Mouse (Mus musculus): ENCODE data around the gene Slc25a44. TPM values are rescaled to one million over a fixed set of nuclear protein-coding genes. Genes with fewer than 3 reads are reported as not detected.

Gene Slc25a44
- total and polyA plus RNA-seq, 3 experiments, result 11.9 to 19.1 (median 14.6) TPM

GRCm38 (mm10) chr3:88363700-88364099 lies 61.2 kb downstream of the Slc25a44 start:
- no peak overlapping the region for H3K9ac ChIP-seq (ENCODE audit: low read depth, low read length)
- H3K36me3 ChIP-seq (ENCODE audit: control insufficient read depth, insufficient read depth, low read length), result no peaks in the 10 kb centered on the region
- no peak overlapping the region for H3K27ac ChIP-seq
- H3K4me3 ChIP-seq, result no peak overlapping the region
- 37% methylated on average over 4 of the region's 4 CpGs for WGBS
- H3K27me3 ChIP-seq (ENCODE audit: control insufficient read depth, insufficient read depth, low read length), result no peaks in the 10 kb centered on the region
- no peak for TF ChIP-seq POLR2A (IDR thresholded peaks at IDR 0.05; ENCODE audit: insufficient read depth, low read depth, low read length)
- no peak for TF ChIP-seq CTCF (IDR thresholded peaks at IDR 0.05)
- TF ChIP-seq EP300 (IDR thresholded peaks at IDR 0.05; ENCODE audit: insufficient read depth, low read depth, low read length), result no peak
- no peaks in the 10 kb centered on the region for H3K79me2 ChIP-seq (replicated peaks; ENCODE audit: control insufficient read depth, insufficient read depth, low read length)
- intact Hi-C loops (cut with DNase I), result no loop called here
- peaks cover 2% of the 10 kb centered on the region; the same call in 1 of the 2 replicates for H3K4me1 ChIP-seq (ENCODE audit: control insufficient read depth, insufficient read depth, low read length)
- no peak for DNase-seq

- Histone ChIP-seq H3K27me3 (ENCODE audit: control insufficient read depth, insufficient read depth, low read length) (no peaks in the 10 kb centered on the region), H3K27ac (no peak overlapping the region), H3K79me2 (replicated peaks; ENCODE audit: control insufficient read depth, insufficient read depth, low read length) (no peaks in the 10 kb centered on the region), H3K4me3 (no peak overlapping the region), H3K9ac (ENCODE audit: low read depth, low read length) (no peak overlapping the region), H3K4me1 (ENCODE audit: control insufficient read depth, insufficient read depth, low read length) (peaks cover 2% of the 10 kb centered on the region; the same call in 1 of the 2 replicates), H3K36me3 (ENCODE audit: control insufficient read depth, insufficient read depth, low read length) (no peaks in the 10 kb centered on the region)
- no peak for DNase-seq
- WGBS, result 90% methylated on average over 2 of the region's 2 CpGs
- TF ChIP-seq POLR2A (IDR thresholded peaks at IDR 0.05; ENCODE audit: insufficient read depth, low read depth, low read length), result no peak
- no peak for TF ChIP-seq EP300 (IDR thresholded peaks at IDR 0.05; ENCODE audit: insufficient read depth, low read depth, low read length)
- TF ChIP-seq CTCF (IDR thresholded peaks at IDR 0.05), result no peak
- intact Hi-C loops (cut with DNase I), result no loop called here
Observed at GRCm38 (mm10) chr3:88361612-88362313, 63.2 kb downstream of the Slc25a44 start.

GRCm38 (mm10) chr3:88361096-88361495 lies 63.8 kb downstream of the Slc25a44 start:
- Histone ChIP-seq H3K4me1 (ENCODE audit: control insufficient read depth, insufficient read depth, low read length) (peaks cover 2% of the 10 kb centered on the region; the same call in 1 of the 2 replicates), H3K79me2 (replicated peaks; ENCODE audit: control insufficient read depth, insufficient read depth, low read length) (no peaks in the 10 kb centered on the region), H3K9ac (ENCODE audit: low read depth, low read length) (no peak overlapping the region), H3K27ac (no peak overlapping the region), H3K4me3 (no peak overlapping the region), H3K36me3 (ENCODE audit: control insufficient read depth, insufficient read depth, low read length) (no peaks in the 10 kb centered on the region), H3K27me3 (ENCODE audit: control insufficient read depth, insufficient read depth, low read length) (no peaks in the 10 kb centered on the region)
- WGBS, result 53% methylated on average over 6 of the region's 6 CpGs
- TF ChIP-seq CTCF (IDR thresholded peaks at IDR 0.05) (no peak), POLR2A (IDR thresholded peaks at IDR 0.05; ENCODE audit: insufficient read depth, low read depth, low read length) (no peak), EP300 (IDR thresholded peaks at IDR 0.05; ENCODE audit: insufficient read depth, low read depth, low read length) (no peak)
- intact Hi-C loops (cut with DNase I), result no loop called here
- DNase-seq, result no peak

Small RNA genes lying within 50 kb of the gene (microRNA-seq; reads per million reads assigned to microRNA genes)
- gene Mir7011, result 0 reads per million in 2 experiments

Other genes with a start within 250 kb of the Slc25a44 start
- gene Rhbg, start 170.4 kb downstream of the Slc25a44 start, total RNA-seq (2021), result not detected
- 0.20 TPM in 1 of 2 replicates, not detected in the other for gene Rhbg, start 170.4 kb downstream of the Slc25a44 start, polyA plus RNA-seq (2012; rRNA removed)
- gene Gm38392, start 137.9 kb downstream of the Slc25a44 start, total RNA-seq (2021), result under 1 TPM; 0.26 to 0.27 TPM
- gene Gm38392, start 137.9 kb downstream of the Slc25a44 start, polyA plus RNA-seq (2012; rRNA removed), result 0.23 TPM in 1 of 2 replicates, not detected in the other
- 1 to 10 TPM; 5.1 to 8.6 TPM for gene Tsacc, start 128.1 kb downstream of the Slc25a44 start, total RNA-seq (2021)
- 4.8 and 8.7 TPM in 2 replicates for gene Tsacc, start 128.1 kb downstream of the Slc25a44 start, polyA plus RNA-seq (2012; rRNA removed)
- gene Cct3, start 128.0 kb downstream of the Slc25a44 start, total RNA-seq (2021), result 100 to 1,000 TPM; 169 to 172 TPM
- gene Cct3, start 128.0 kb downstream of the Slc25a44 start, polyA plus RNA-seq (2012; rRNA removed), result 124 and 183 TPM in 2 replicates
- gene Glmp, start 100.1 kb downstream of the Slc25a44 start, total RNA-seq (2021), result 10 to 100 TPM; 75.6 to 80.9 TPM
- 98.0 and 105 TPM in 2 replicates for gene Glmp, start 100.1 kb downstream of the Slc25a44 start, polyA plus RNA-seq (2012; rRNA removed)
- gene Tmem79, start 89.0 kb downstream of the Slc25a44 start, total RNA-seq (2021), result 1 to 10 TPM; 1.6 to 1.7 TPM
- 2.3 and 3.5 TPM in 2 replicates for gene Tmem79, start 89.0 kb downstream of the Slc25a44 start, polyA plus RNA-seq (2012; rRNA removed)
- 10 to 100 TPM; 42.7 to 45.8 TPM for gene Smg5, start 88.9 kb downstream of the Slc25a44 start, total RNA-seq (2021)
- gene Smg5, start 88.9 kb downstream of the Slc25a44 start, polyA plus RNA-seq (2012; rRNA removed), result 44.4 and 66.9 TPM in 2 replicates
- gene Paqr6, start 60.6 kb downstream of the Slc25a44 start, total RNA-seq (2021), result under 1 TPM; 0.44 to 0.57 TPM
- gene Paqr6, start 60.6 kb downstream of the Slc25a44 start, polyA plus RNA-seq (2012; rRNA removed), result 5.0 and 7.5 TPM in 2 replicates
- gene Bglap3, start 52.4 kb downstream of the Slc25a44 start, total RNA-seq (2021), result not detected
- not detected in 2 replicates for gene Bglap3, start 52.4 kb downstream of the Slc25a44 start, polyA plus RNA-seq (2012; rRNA removed)
- gene Bglap2, start 46.4 kb downstream of the Slc25a44 start, total RNA-seq (2021), result not detected
- gene Bglap2, start 46.4 kb downstream of the Slc25a44 start, polyA plus RNA-seq (2012; rRNA removed), result 0.84 and 0.85 TPM in 2 replicates
- gene Bglap, start 40.7 kb downstream of the Slc25a44 start, total RNA-seq (2021), result not detected
- gene Bglap, start 40.7 kb downstream of the Slc25a44 start, polyA plus RNA-seq (2012; rRNA removed), result not detected in 2 replicates
- gene Pmf1, start 14.8 kb downstream of the Slc25a44 start, total RNA-seq (2021), result 10 to 100 TPM; 12.4 to 15.9 TPM
- gene Pmf1, start 14.8 kb downstream of the Slc25a44 start, polyA plus RNA-seq (2012; rRNA removed), result 20.8 and 22.3 TPM in 2 replicates
- 1 to 10 TPM; 3.2 to 3.3 TPM for gene Sema4a, start 36.0 kb upstream of the Slc25a44 start, total RNA-seq (2021)
- gene Sema4a, start 36.0 kb upstream of the Slc25a44 start, polyA plus RNA-seq (2012; rRNA removed), result 8.5 and 9.5 TPM in 2 replicates
- 100 to 1,000 TPM; 117 to 138 TPM for gene Lmna, start 84.8 kb upstream of the Slc25a44 start, total RNA-seq (2021)
- 67.3 and 85.2 TPM in 2 replicates for gene Lmna, start 84.8 kb upstream of the Slc25a44 start, polyA plus RNA-seq (2012; rRNA removed)
- gene Mex3a, start 107.3 kb upstream of the Slc25a44 start, total RNA-seq (2021), result under 1 TPM; 0.42 to 0.45 TPM
- 0.27 and 0.59 TPM in 2 replicates for gene Mex3a, start 107.3 kb upstream of the Slc25a44 start, polyA plus RNA-seq (2012; rRNA removed)
- not detected for gene Rab25, start 123.2 kb upstream of the Slc25a44 start, total RNA-seq (2021)
- 2.2 TPM in 1 of 2 replicates, not detected in the other for gene Rab25, start 123.2 kb upstream of the Slc25a44 start, polyA plus RNA-seq (2012; rRNA removed)
- 100 to 1,000 TPM in 1 of 2 experiments, 10 to 100 TPM in 1; 94.3 to 104 TPM for gene Lamtor2, start 127.9 kb upstream of the Slc25a44 start, total RNA-seq (2021)
- 118 TPM in 2 replicates for gene Lamtor2, start 127.9 kb upstream of the Slc25a44 start, polyA plus RNA-seq (2012; rRNA removed)
- 10 to 100 TPM; 70.1 to 76.5 TPM for gene Ubqln4, start 128.6 kb upstream of the Slc25a44 start, total RNA-seq (2021)
- gene Ubqln4, start 128.6 kb upstream of the Slc25a44 start, polyA plus RNA-seq (2012; rRNA removed), result 69.3 and 86.7 TPM in 2 replicates
- 10 to 100 TPM; 65.3 to 67.6 TPM for gene Ssr2, start 150.7 kb upstream of the Slc25a44 start, total RNA-seq (2021)
- 80.0 and 115 TPM in 2 replicates for gene Ssr2, start 150.7 kb upstream of the Slc25a44 start, polyA plus RNA-seq (2012; rRNA removed)
- 10 to 100 TPM; 37.3 to 37.5 TPM for gene Arhgef2, start 180.8 kb upstream of the Slc25a44 start, total RNA-seq (2021)
- gene Arhgef2, start 180.8 kb upstream of the Slc25a44 start, polyA plus RNA-seq (2012; rRNA removed), result 51.0 and 53.4 TPM in 2 replicates
- not detected for gene Rxfp4, start 228.0 kb upstream of the Slc25a44 start, total RNA-seq (2021)
- gene Rxfp4, start 228.0 kb upstream of the Slc25a44 start, polyA plus RNA-seq (2012; rRNA removed), result 0.41 TPM in 1 of 2 replicates, not detected in the other

Data from heart, adult 2 months (tissue).